Mouse (Mus musculus): Measurements from ENCODE around the gene Dnah5. TPM values are rescaled to one million over a fixed set of nuclear protein-coding genes. Genes with fewer than 3 reads are reported as not detected.
A peak's percentile ranks its signal among the peaks of the same experiment; 100 is the strongest.
"Not testable (repeated sequence)": the region's sequence is repeated elsewhere in the genome, so short reads cannot be mapped to it uniquely, and the experiment has no call there.

The Dnah5 gene
- polyA plus RNA-seq, 1 experiment from 2014 or later, result not detected

- no peak for DNase-seq
These were observed 166.9 kb downstream of the Dnah5 start for GRCm38 (mm10) chr15:28370431-28370830.

GRCm38 (mm10) chr15:28371506-28371905, 168.0 kb downstream of the Dnah5 start:
- Histone ChIP-seq H3K4me2 (ENCODE audit: low read depth, low read length) (no peak overlapping the region), H3K27me3 (ENCODE audit: insufficient read depth, low read length) (no peaks in the 10 kb centered on the region), H3K4me1 (ENCODE audit: insufficient read depth) (no peaks in the 10 kb centered on the region; the same call in 1 of the 2 replicates), H3K27ac (ENCODE audit: low read depth) (no peak overlapping the region), H3K9ac (replicated peaks) (no peak overlapping the region), H3K36me3 (replicated peaks; ENCODE audit: insufficient read depth, low read length) (no peaks in the 10 kb centered on the region), H3K9me3 (ENCODE audit: low read length) (no peaks in the 10 kb centered on the region; the same call in 1 of the 2 replicates), H3K4me3 (ENCODE audit: low read depth, low read length) (no peak overlapping the region)
- ATAC-seq (no peak), DNase-seq (no peak)
- no peak for TF ChIP-seq EP300 (IDR thresholded peaks at IDR 0.05; ENCODE audit: low read depth)
- no peak for TF ChIP-seq CTCF (IDR thresholded peaks at IDR 0.05; ENCODE audit: low read depth)
- WGBS (ENCODE audit: insufficient replicate concordance), result 57% methylated on average over 2 of the region's 2 CpGs

More at GRCm38 (mm10) chr15:28370431-28370830, 166.9 kb downstream of the Dnah5 start:
- 78% methylated on average over 6 of the region's 6 CpGs for WGBS (ENCODE audit: insufficient replicate concordance)
- H3K4me2 ChIP-seq (ENCODE audit: low read depth, low read length), result no peak overlapping the region
- H3K27me3 ChIP-seq (ENCODE audit: insufficient read depth, low read length), result no peaks in the 10 kb centered on the region
- TF ChIP-seq EP300 (IDR thresholded peaks at IDR 0.05; ENCODE audit: low read depth), result no peak
- TF ChIP-seq CTCF (IDR thresholded peaks at IDR 0.05; ENCODE audit: low read depth), result no peak
- H3K4me1 ChIP-seq (ENCODE audit: insufficient read depth), result no peaks in the 10 kb centered on the region; the same call in 1 of the 2 replicates
- no peak for ATAC-seq
- H3K36me3 ChIP-seq (replicated peaks; ENCODE audit: insufficient read depth, low read length), result no peaks in the 10 kb centered on the region
- H3K4me3 ChIP-seq (ENCODE audit: low read depth, low read length), result no peak overlapping the region
- H3K9me3 ChIP-seq (ENCODE audit: low read length), result no peaks in the 10 kb centered on the region; the same call in 1 of the 2 replicates
- H3K9ac ChIP-seq (replicated peaks), result no peak overlapping the region
- no peak overlapping the region for H3K27ac ChIP-seq (ENCODE audit: low read depth)

- ATAC-seq (peak; percentile 81), DNase-seq (peak; percentile 15)
- Histone ChIP-seq H3K4me2 (ENCODE audit: low read depth, low read length) (no peak overlapping the region), H3K27me3 (ENCODE audit: insufficient read depth, low read length) (no peaks in the 10 kb centered on the region), H3K4me1 (ENCODE audit: insufficient read depth) (no peaks in the 10 kb centered on the region; the same call in 1 of the 2 replicates), H3K4me3 (ENCODE audit: low read depth, low read length) (no peak overlapping the region), H3K36me3 (replicated peaks; ENCODE audit: insufficient read depth, low read length) (no peaks in the 10 kb centered on the region), H3K9me3 (ENCODE audit: low read length) (no peaks in the 10 kb centered on the region; the same call in 1 of the 2 replicates), H3K9ac (replicated peaks) (no peak overlapping the region), H3K27ac (ENCODE audit: low read depth) (no peak overlapping the region)
- TF ChIP-seq EP300 (IDR thresholded peaks at IDR 0.05; ENCODE audit: low read depth) (no peak), CTCF (IDR thresholded peaks at IDR 0.05; ENCODE audit: low read depth) (no peak)
- WGBS (ENCODE audit: insufficient replicate concordance), result 40% methylated on average over 1 of the region's 1 CpGs
These were observed 170.8 kb downstream of the Dnah5 start for GRCm38 (mm10) chr15:28374394-28374793.

- Histone ChIP-seq H3K27me3 (ENCODE audit: insufficient read depth, low read length) (no peaks in the 10 kb centered on the region), H3K27ac (ENCODE audit: low read depth) (no peak overlapping the region), H3K9me3 (ENCODE audit: low read length) (no peaks in the 10 kb centered on the region), H3K4me2 (ENCODE audit: low read depth, low read length) (no peak overlapping the region), H3K36me3 (replicated peaks; ENCODE audit: insufficient read depth, low read length) (no peaks in the 10 kb centered on the region), H3K4me3 (ENCODE audit: low read depth, low read length) (no peak overlapping the region), H3K9ac (replicated peaks) (no peak overlapping the region), H3K4me1 (ENCODE audit: insufficient read depth) (no peaks in the 10 kb centered on the region)
- DNase-seq, result no peak
- ATAC-seq, result no peak
- TF ChIP-seq EP300 (IDR thresholded peaks at IDR 0.05; ENCODE audit: low read depth) (no peak), CTCF (IDR thresholded peaks at IDR 0.05; ENCODE audit: low read depth) (no peak)
- 70% methylated on average over 3 of the region's 3 CpGs for whole genome bisulfite sequencing (ENCODE audit: insufficient replicate concordance)
These were observed 177.4 kb downstream of the Dnah5 start for GRCm38 (mm10) chr15:28380909-28381308.

- H3K9me3 ChIP-seq (ENCODE audit: low read length); H3K27me3 ChIP-seq (ENCODE audit: insufficient read depth, low read length); H3K4me2 ChIP-seq (ENCODE audit: low read depth, low read length); H3K4me1 ChIP-seq (ENCODE audit: insufficient read depth); H3K4me3 ChIP-seq (ENCODE audit: low read depth, low read length); H3K27ac ChIP-seq (ENCODE audit: low read depth); ATAC-seq; H3K36me3 ChIP-seq (replicated peaks; ENCODE audit: insufficient read depth, low read length); H3K9ac ChIP-seq (replicated peaks); DNase-seq: not testable (repeated sequence)
These were observed 190.2 kb downstream of the Dnah5 start for GRCm38 (mm10) chr15:28393723-28394122.

GRCm38 (mm10) chr15:28395481-28395880, 191.9 kb downstream of the Dnah5 start:
- WGBS (ENCODE audit: insufficient replicate concordance), result 68% methylated on average over 4 of the region's 4 CpGs
- no peaks in the 10 kb centered on the region for H3K36me3 ChIP-seq (replicated peaks; ENCODE audit: insufficient read depth, low read length)
- no peaks in the 10 kb centered on the region for H3K4me1 ChIP-seq (ENCODE audit: insufficient read depth)
- no peak overlapping the region for H3K4me2 ChIP-seq (ENCODE audit: low read depth, low read length)
- TF ChIP-seq CTCF (IDR thresholded peaks at IDR 0.05; ENCODE audit: low read depth) (no peak), EP300 (IDR thresholded peaks at IDR 0.05; ENCODE audit: low read depth) (no peak)
- no peak overlapping the region for H3K27ac ChIP-seq (ENCODE audit: low read depth)
- H3K4me3 ChIP-seq (ENCODE audit: low read depth, low read length), result no peak overlapping the region
- no peak overlapping the region for H3K9ac ChIP-seq (replicated peaks)
- ATAC-seq (no peak), DNase-seq (no peak)
- H3K27me3 ChIP-seq (ENCODE audit: insufficient read depth, low read length), result no peaks in the 10 kb centered on the region
- H3K9me3 ChIP-seq (ENCODE audit: low read length), result no peaks in the 10 kb centered on the region

GRCm38 (mm10) chr15:28398472-28398871, 194.9 kb downstream of the Dnah5 start:
- no peak overlapping the region for H3K27ac ChIP-seq (ENCODE audit: low read depth)
- H3K9ac ChIP-seq (replicated peaks), result no peak overlapping the region
- no peaks in the 10 kb centered on the region for H3K9me3 ChIP-seq (ENCODE audit: low read length)
- no peak for TF ChIP-seq EP300 (IDR thresholded peaks at IDR 0.05; ENCODE audit: low read depth)
- no peak for TF ChIP-seq CTCF (IDR thresholded peaks at IDR 0.05; ENCODE audit: low read depth)
- ATAC-seq (no peak), DNase-seq (no peak)
- no peaks in the 10 kb centered on the region for H3K4me1 ChIP-seq (ENCODE audit: insufficient read depth)
- no peaks in the 10 kb centered on the region for H3K36me3 ChIP-seq (replicated peaks; ENCODE audit: insufficient read depth, low read length)
- no peaks in the 10 kb centered on the region for H3K27me3 ChIP-seq (ENCODE audit: insufficient read depth, low read length)
- no peak overlapping the region for H3K4me3 ChIP-seq (ENCODE audit: low read depth, low read length)
- 70% methylated on average over 1 of the region's 1 CpGs for WGBS (ENCODE audit: insufficient replicate concordance)
- no peak overlapping the region for H3K4me2 ChIP-seq (ENCODE audit: low read depth, low read length)
